Mouse (Mus musculus) myocyte (in vitro differentiated cells): ENCODE data around the gene Ust. TPM values are rescaled to one million over a fixed set of nuclear protein-coding genes. Genes with fewer than 3 reads are reported as not detected.

ENCODE experiments used
- H3K27me3 ChIP-seq: one replicate; pipeline ENCODE4 v1.6.1; 2011; ENCODE audit not compliant: control insufficient read depth, insufficient read depth, insufficient read length
- H3K36me3 ChIP-seq: one replicate; pipeline ENCODE4 v1.6.1; 2011; ENCODE audit not compliant: control insufficient read depth, insufficient read depth
- H3K4me2 ChIP-seq: one replicate; pipeline ENCODE4 v1.6.1; 2011; ENCODE audit warnings: low read depth, control low read depth
- H3K4me3 ChIP-seq: one replicate; pipeline ENCODE4 v1.5.1; 2011; ENCODE audit warnings: mild to moderate bottlenecking, control low read depth, moderate library complexity
- H3K79me2 ChIP-seq: one replicate; pipeline ENCODE4 v1.6.1; 2011; ENCODE audit not compliant: control insufficient read depth, insufficient read depth
- H3ac ChIP-seq: one replicate; pipeline ENCODE4 v1.6.1; 2011; ENCODE audit not compliant: control insufficient read depth, insufficient read length
- CEBPB ChIP-seq: IDR thresholded peaks from 2 replicates; pipeline ENCODE4 v1.6.1; 2011; ENCODE audit warnings: mild to moderate bottlenecking, moderate library complexity; ENCODE audit not compliant: poor library complexity, insufficient read depth, severe bottlenecking
- E2F4 ChIP-seq: IDR thresholded peaks from one replicate; pipeline ENCODE4 v1.6.1; 2011; ENCODE audit warnings: mild to moderate bottlenecking, control low read depth, moderate library complexity; ENCODE audit not compliant: insufficient read depth
- MAX ChIP-seq: IDR thresholded peaks from one replicate; pipeline ENCODE4 v1.6.1; 2011; ENCODE audit warnings: low read depth, mild to moderate bottlenecking, control low read depth
- MYOD1 ChIP-seq, 3 experiments: IDR thresholded peaks; one replicate each; pipeline ENCODE4 v1.6.1; 2011; ENCODE audit warnings: control low read depth in 2 of 3, low read depth in 2 of 3, mild to moderate bottlenecking in 2 of 3, moderate library complexity in 1 of 3; ENCODE audit not compliant: insufficient read length in 2 of 3, control insufficient read depth in 1 of 3
- MYOG ChIP-seq, 3 experiments: IDR thresholded peaks; one replicate each; pipeline ENCODE4 v1.6.1; 2011; ENCODE audit warnings: control low read depth in 2 of 3, low read depth in 2 of 3, mild to moderate bottlenecking in 2 of 3; ENCODE audit not compliant: insufficient read length in 2 of 3, control insufficient read depth in 1 of 3, insufficient read depth in 1 of 3
- POLR2A ChIP-seq: IDR thresholded peaks from one replicate; pipeline ENCODE4 v1.6.1; 2011; ENCODE audit warnings: low read depth, mild to moderate bottlenecking, control low read depth, moderate library complexity; ENCODE audit not compliant: insufficient read length
- POLR2AphosphoS2 ChIP-seq: IDR thresholded peaks from one replicate; pipeline ENCODE4 v1.6.1; 2011; ENCODE audit warnings: low read depth, control low read depth; ENCODE audit not compliant: insufficient read length
- REST ChIP-seq: IDR thresholded peaks from one replicate; pipeline ENCODE4 v1.6.1; 2011; ENCODE audit warnings: mild to moderate bottlenecking, control low read depth, moderate library complexity; ENCODE audit not compliant: insufficient read depth, insufficient read length
- SRF ChIP-seq: IDR thresholded peaks from one replicate; pipeline ENCODE4 v1.6.1; 2011; ENCODE audit warnings: low read depth; ENCODE audit not compliant: control insufficient read depth, insufficient read length
- TCF12 ChIP-seq: IDR thresholded peaks from one replicate; pipeline ENCODE4 v1.6.1; 2011; ENCODE audit warnings: mild to moderate bottlenecking, control low read depth; ENCODE audit not compliant: poor library complexity, insufficient read depth, severe bottlenecking
- TCF3 ChIP-seq: IDR thresholded peaks from one replicate; pipeline ENCODE4 v1.6.1; 2011; ENCODE audit warnings: low read depth, control low read depth; ENCODE audit not compliant: insufficient read length
- USF1 ChIP-seq: IDR thresholded peaks from one replicate; pipeline ENCODE4 v1.6.1; 2011; ENCODE audit warnings: low read depth, mild to moderate bottlenecking, control low read depth, moderate library complexity
- polyA plus RNA-seq: library from polyadenylated mRNA; unstranded; fragments of >200 nt; fragmentation: generic; extraction: Trizol; gene quantifications from one replicate; pipeline ENCODE4 v1.2.1, GENCODE M21; 2012; ENCODE audit warnings: missing spikeins

Ust gene
- polyA plus RNA-seq, 1 experiment = 7.3 TPM

DNA sequence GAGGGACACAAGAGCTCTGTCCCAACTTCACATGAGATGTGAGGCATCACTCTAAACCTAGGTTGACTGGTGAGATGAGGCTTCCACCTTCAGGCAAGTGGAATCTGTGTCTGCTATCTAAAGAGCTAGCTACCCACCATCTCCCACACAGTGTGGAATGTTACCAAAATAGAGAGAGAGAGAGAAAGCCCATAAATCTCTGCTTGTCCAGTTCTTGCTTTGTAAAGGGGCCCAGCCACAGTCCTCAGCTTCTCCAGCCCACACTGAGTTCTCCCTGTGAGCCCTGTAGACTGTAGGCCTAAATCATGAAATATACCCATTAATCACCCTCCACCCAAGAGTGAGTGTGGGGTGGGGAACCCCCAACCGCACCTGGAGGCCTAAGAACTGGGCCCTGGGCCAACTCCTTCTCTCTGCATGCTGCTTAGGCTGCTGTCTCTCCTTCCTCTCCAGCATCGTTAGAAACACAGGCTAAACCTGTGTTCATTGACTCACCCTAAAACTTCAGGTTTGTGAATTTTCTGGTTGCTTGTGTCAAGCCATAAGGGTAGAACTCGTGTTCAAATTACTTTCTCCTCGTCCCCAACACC is 336.9 kb downstream of the Ust start:
- H3K4me3 ChIP-seq = no peak overlapping the region
- no peak overlapping the region for H3K4me2 ChIP-seq
- no peaks in the 10 kb centered on the region for H3K27me3 ChIP-seq
- no peaks in the 10 kb centered on the region for H3K79me2 ChIP-seq
- H3K36me3 ChIP-seq = no peaks in the 10 kb centered on the region
- TF ChIP-seq E2F4 (no peak), SRF (no peak), TCF12 (no peak)
- no peak overlapping the region for H3ac ChIP-seq

- no peaks in the 10 kb centered on the region for H3K79me2 ChIP-seq
- H3K4me2 ChIP-seq = no peak overlapping the region
- no peak overlapping the region for H3K4me3 ChIP-seq
- H3K36me3 ChIP-seq = no peaks in the 10 kb centered on the region
- no peak overlapping the region for H3ac ChIP-seq
- no peaks in the 10 kb centered on the region for H3K27me3 ChIP-seq
- TF ChIP-seq MYOD1 (IDR thresholded peaks at IDR 0.05; ENCODE audit: control insufficient read depth in 1 of 3, insufficient read length in 2 of 3, low read depth in 2 of 3) (no peak), TCF3 (no peak), E2F4 (no peak), REST (no peak), MAX (no peak), POLR2AphosphoS2 (no peak), MYOG (IDR thresholded peaks at IDR 0.05; ENCODE audit: control insufficient read depth in 1 of 3, insufficient read depth in 1 of 3, insufficient read length in 2 of 3, low read depth in 2 of 3) (no peak), TCF12 (no peak), CEBPB (no peak), USF1 (no peak), SRF (no peak), POLR2A (no peak)
Observed at GRCm38 (mm10) chr10:8177618-8178017, 341.0 kb downstream of the Ust start.

GRCm38 (mm10) chr10:8176351-8177053 is 342.1 kb downstream of the Ust start:
- Histone ChIP-seq H3ac (no peak overlapping the region), H3K79me2 (no peaks in the 10 kb centered on the region), H3K36me3 (no peaks in the 10 kb centered on the region), H3K4me3 (no peak overlapping the region), H3K27me3 (no peaks in the 10 kb centered on the region), H3K4me2 (no peak overlapping the region)
- TF ChIP-seq E2F4 (no peak), MYOD1 (IDR thresholded peaks at IDR 0.05; ENCODE audit: control insufficient read depth in 1 of 3, insufficient read length in 2 of 3, low read depth in 2 of 3) (no peak), MAX (no peak), REST (no peak), SRF (no peak), MYOG (IDR thresholded peaks at IDR 0.05; ENCODE audit: control insufficient read depth in 1 of 3, insufficient read depth in 1 of 3, insufficient read length in 2 of 3, low read depth in 2 of 3) (no peak), USF1 (no peak), TCF3 (no peak), TCF12 (no peak), POLR2A (no peak), POLR2AphosphoS2 (no peak), CEBPB (no peak)

DNA sequence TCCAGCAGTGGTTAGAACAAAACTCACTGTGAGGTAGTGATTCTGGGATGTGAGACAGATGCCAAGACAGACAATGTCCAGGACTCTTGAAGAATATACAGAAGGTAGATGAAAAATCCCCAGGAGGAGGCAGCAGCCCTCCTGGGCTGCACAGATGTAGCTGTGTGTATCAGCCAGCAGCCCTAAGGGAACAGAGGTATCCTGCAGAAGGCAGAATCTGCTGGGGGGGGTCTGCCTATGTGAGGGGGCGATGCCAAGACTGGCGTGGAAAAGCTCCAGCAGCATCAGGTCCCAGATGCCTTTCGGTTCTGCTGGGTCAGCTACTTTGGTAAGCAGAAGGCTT is 342.6 kb downstream of the Ust start:
- Histone ChIP-seq H3K79me2 (no peaks in the 10 kb centered on the region), H3ac (no peak overlapping the region), H3K4me3 (no peak overlapping the region), H3K36me3 (no peaks in the 10 kb centered on the region), H3K4me2 (no peak overlapping the region), H3K27me3 (no peaks in the 10 kb centered on the region)
- TF ChIP-seq MYOD1 (IDR thresholded peaks at IDR 0.05; ENCODE audit: control insufficient read depth in 1 of 3, insufficient read length in 2 of 3, low read depth in 2 of 3) = no peak
- TF ChIP-seq CEBPB = no peak
- TF ChIP-seq POLR2AphosphoS2 = no peak
- TF ChIP-seq MYOG (IDR thresholded peaks at IDR 0.05; ENCODE audit: control insufficient read depth in 1 of 3, insufficient read depth in 1 of 3, insufficient read length in 2 of 3, low read depth in 2 of 3) = no peak
- no peak for TF ChIP-seq USF1
- TF ChIP-seq REST = no peak
- TF ChIP-seq SRF = no peak
- no peak for TF ChIP-seq MAX
- no peak for TF ChIP-seq E2F4
- TF ChIP-seq TCF12 = no peak
- TF ChIP-seq POLR2A = no peak
- TF ChIP-seq TCF3 = no peak

DNA sequence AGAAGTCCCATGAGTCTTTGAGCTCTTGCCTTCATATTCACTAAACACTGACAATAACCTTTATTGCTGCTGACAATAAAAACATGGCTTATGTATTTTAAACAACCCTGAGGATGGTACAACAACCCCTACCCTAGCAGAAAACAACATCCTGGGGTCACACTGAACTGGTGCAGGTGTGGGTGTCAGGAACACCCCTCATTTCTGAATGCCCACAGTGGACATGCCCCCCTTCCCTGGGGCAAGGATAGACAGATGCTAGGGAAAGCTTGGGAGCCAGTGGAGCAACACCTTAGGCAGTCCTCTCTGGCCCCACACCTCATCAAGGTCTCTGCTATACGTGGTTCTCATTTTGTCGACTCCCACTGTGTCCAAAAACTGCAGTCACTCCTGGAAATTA is 343.9 kb downstream of the Ust start:
- H3ac ChIP-seq = no peak overlapping the region
- H3K79me2 ChIP-seq = no peaks in the 10 kb centered on the region
- H3K36me3 ChIP-seq = no peaks in the 10 kb centered on the region
- no peak overlapping the region for H3K4me2 ChIP-seq
- H3K27me3 ChIP-seq = no peaks in the 10 kb centered on the region
- no peak overlapping the region for H3K4me3 ChIP-seq
- TF ChIP-seq TCF3 = no peak
- no peak for TF ChIP-seq SRF
- no peak for TF ChIP-seq MYOG (IDR thresholded peaks at IDR 0.05; ENCODE audit: control insufficient read depth in 1 of 3, insufficient read depth in 1 of 3, insufficient read length in 2 of 3, low read depth in 2 of 3)
- no peak for TF ChIP-seq POLR2A
